Mouse (Mus musculus) spleen, adult 2 months (tissue): ENCODE measurements around the gene Adcy6.

ENCODE experiments used
- CTCF ChIP-seq: fragments of 200-500 bp; IDR thresholded peaks from 2 replicates; pipeline ENCODE4 v1.5.1; 2011; ENCODE audit warnings: mild to moderate bottlenecking, inconsistent platforms; ENCODE audit not compliant: insufficient read depth, insufficient read length, insufficient replicate concordance; ENCODE audit errors: extremely low read depth
- POLR2A ChIP-seq: fragments of 200-500 bp; IDR thresholded peaks from 2 replicates; pipeline ENCODE4 v1.6.1; 2011; ENCODE audit warnings: low read depth, low read length, inconsistent platforms

GRCm38 (mm10) chr15:98568256-98569033 is 41.4 kb downstream of the Adcy6 start:
- TF ChIP-seq POLR2A: no peak
- no peak for TF ChIP-seq CTCF
